Mouse (Mus musculus) left cerebral cortex, adult 9 months (tissue): ENCODE results near the gene Slc23a3.

Experiments
- DNase-seq, 2 experiments: peaks; one replicate each; pipeline ENCODE4 v3.0.0; 2022; ENCODE audit warnings: low spot score in 2 of 2

Gene Slc23a3

GRCm38 (mm10) chr1:75140601-75141190 is 7.0 kb upstream of the Slc23a3 start:
- DNase-seq = no peak

DNA sequence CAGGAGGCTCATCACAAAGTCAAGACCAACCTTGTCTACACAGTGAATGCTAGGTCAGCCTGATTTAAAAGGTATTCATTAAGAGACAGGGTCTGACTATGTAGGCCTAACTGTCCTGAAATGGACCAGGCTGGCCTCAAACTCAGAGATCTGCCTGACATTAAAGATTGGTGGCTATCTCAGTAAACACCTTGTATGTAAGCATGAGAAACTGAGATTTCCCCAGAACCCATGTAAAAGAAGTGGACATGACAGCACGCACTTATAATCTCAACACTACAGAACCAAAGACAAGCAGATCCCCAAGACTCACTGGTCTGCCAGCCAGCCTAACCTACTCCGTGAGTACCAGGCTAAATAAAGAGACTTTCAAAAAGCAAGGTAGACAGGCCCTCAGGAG is 4.8 kb upstream of the Slc23a3 start:
- DNase-seq = no peak

GRCm38 (mm10) chr1:75136730-75137129 is 3.0 kb upstream of the Slc23a3 start:
- DNase-seq = no peak

DNA sequence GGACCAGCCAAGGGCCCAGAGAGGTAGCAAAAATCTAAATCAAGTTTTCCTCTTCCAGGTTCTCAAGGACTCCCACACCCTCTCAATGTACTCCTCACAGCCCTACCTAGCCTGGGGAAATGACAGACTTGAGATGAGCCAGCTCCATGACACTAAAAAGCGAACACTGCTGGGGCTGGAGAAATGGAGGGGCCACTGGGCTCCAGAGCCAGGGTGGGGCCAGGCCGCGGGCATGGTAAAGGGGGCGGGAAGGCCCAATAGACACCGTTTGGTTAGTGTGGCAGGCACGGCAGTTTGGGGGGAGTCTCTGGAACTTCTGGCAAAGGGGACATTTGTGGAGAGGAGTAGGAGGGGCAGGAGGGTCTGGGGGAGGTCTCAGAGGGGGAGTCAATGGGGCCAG is 2.6 kb upstream of the Slc23a3 start:
- DNase-seq = no peak

- DNase-seq = no peak
Measured at GRCm38 (mm10) chr1:75128641-75129040, 5.0 kb downstream of the Slc23a3 start.

DNA sequence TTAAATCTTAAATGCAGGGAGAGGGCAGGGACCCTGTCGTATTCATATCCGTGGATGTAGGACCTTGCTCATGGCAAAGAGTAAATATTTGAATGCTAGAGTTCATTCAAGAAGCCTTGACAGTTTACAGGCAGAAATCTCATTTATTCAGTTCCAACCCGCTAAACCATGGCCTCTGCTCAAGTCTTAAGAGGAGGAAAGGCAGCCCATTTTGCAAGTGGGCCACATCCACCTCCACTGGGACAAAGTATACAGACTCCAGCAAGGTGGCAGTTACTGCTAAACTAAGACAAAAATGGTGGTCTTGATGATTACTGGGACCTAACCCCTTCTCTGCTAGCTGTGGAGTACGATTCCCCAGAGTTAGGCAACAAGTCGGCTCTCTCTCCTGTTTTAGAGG is 8.3 kb downstream of the Slc23a3 start:
- no peak for DNase-seq

- peak; percentile 76 to 90 for DNase-seq
Measured at GRCm38 (mm10) chr1:75124346-75125321, 9.1 kb downstream of the Slc23a3 start, which contains the start of gene Nhej1. Nhej1 (minus strand) TSS chr1:75125200.

DNA sequence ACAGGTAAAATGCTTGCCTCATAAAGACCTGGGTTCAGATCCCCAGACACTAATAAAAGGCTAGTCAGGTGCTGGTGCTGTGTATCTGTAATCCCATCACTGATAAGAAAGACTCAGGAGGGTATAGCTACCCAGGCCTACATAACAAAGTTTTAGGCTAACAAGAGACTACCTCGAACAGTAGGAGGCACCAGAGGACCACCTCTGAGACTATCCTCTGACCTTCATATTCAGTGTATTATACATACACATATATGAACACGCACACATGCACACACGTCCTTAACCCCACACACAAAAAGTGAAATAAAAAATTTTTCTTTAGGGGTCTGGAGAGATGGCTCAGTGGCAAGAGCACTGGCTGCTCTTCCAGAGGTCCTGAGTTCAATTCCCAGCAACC is 11.5 kb downstream of the Slc23a3 start:
- no peak for DNase-seq
